Mouse (Mus musculus) left cerebral cortex, postnatal 10 days (tissue): ENCODE measurements at regions not wholly inside any gene's neighbourhood (a gene's known extent, or its start where the extent isn't known, plus 50 kb on each side); places are given as distances from the start of the nearest gene placed in this dataset.

Source experiments
- DNase-seq, 2 experiments: peaks; one replicate each; pipeline ENCODE4 v3.0.0; 2021 to 2022; ENCODE audit warnings: low spot score in 2 of 2, mixed read lengths in 1 of 2; ENCODE audit errors: extremely low spot score in 1 of 2
- intact Hi-C: fragments of 180-260 bp; cut with DNase I; formaldehyde crosslinking; loops from one replicate; pipeline ENCODE4 v1.15.1; 2025

DNA sequence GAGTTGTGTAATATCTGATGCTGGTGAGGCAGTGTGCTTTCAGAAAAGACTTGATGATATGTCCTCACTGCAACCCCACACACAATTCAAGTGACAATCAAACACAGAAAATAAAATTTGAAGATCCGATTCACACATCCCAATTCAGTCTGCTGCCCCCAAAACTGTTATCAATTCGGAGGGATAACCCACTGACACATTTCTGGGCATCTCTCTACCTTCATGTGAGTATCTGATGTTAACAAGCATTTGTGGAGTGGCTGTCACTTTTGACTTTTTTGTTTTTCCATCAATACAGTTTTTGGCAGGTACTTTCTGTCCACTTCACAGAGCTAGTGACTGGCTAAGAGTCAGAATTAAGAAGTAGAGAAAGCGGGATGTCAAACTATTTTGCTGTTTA lies 101.4 kb upstream of the Eef1e1 start:
- intact Hi-C loops = no loop called here
- DNase-seq = no peak

DNA sequence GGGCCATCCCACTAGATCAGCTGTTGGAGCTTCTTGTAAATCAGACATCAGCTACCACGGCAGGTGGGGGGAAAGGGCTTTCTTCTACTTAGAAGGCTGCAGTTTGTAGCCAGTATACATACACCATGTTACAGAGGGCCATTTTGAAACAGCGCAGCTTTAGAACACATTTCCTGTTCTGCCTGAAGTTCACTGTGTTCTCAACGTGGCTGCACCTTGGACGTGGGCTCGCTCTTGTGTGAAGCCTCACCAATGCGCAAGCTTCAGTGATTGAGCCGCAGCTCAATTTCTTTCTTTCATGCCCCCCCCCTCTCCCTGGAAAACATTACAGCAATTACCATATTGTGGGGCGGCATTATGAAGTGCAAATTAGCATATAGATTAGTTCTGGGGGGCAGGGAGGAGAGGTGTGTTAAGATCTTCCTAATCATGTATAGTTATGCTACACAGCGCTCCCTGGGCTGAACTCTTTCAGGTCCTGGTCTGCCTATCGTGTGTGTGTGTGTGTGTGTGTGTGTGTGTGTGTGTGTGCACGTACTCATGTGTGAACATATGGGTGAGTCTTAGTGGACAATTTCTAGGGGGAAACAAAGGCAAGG lies 97.9 kb upstream of the Eef1e1 start:
- no peak for DNase-seq

DNA sequence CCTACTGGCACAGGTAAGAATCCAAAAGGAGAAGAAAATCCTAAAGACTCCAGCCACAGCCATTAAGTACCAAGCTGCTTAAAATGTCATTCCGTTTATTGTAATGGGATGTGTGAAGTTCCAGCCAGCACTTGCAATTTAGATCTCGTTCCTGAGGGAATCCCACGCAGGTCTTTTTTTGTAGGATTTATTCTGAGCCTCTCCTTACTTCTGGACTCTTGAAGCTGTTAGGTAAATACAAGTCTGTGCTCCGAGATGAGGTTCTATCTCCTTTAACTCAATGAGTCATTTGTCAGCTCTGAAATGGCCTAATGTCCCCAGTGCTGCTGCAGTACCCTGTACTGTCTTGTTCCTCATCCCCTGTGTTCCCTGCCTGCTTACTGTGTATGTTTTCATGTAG lies 94.9 kb upstream of the Eef1e1 start:
- intact Hi-C loops = no loop called here
- no peak for DNase-seq

More for the DNA sequence above, 97.9 kb upstream of the Eef1e1 start:
- intact Hi-C loops = no loop called here

DNA sequence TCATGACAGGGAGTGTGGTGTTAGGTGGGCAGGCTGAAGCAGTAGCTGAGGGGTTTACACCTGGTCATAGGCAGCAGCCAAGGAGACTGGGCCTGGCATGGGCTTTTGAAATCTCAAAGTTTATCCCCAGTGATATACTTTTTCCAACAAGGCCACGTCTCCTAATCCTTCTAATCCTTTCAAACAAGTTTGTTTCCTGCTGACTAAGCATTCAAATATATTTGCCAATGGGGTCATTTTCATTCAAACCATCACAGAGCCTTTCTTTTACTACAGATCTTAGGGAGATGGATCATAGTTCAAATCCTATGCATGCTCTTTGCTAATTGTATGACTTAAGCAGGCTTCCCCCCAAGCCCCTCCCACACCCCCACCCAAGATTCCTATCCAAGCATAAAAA lies 93.0 kb upstream of the Eef1e1 start:
- DNase-seq = no peak
- intact Hi-C loops = no loop called here

DNA sequence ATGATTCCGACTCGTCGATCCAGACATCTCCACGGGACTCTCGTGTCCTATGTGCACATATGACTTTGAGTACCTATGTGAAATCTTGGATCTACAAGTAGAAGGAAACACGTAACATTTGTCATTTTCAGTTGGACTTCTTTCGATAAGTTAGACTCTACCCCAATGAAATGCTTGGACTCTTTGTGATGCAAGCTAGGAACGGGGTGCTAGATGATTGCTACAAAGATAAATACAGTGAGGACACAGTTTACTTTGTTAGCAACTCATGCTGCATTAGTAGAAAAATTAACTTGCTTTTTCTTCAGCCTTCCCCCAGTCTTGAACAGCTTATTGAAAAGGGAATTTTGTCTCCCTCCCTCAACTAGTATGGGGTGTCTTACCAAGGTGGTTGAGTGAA lies 81.2 kb upstream of the Eef1e1 start:
- intact Hi-C loops = no loop called here

DNA sequence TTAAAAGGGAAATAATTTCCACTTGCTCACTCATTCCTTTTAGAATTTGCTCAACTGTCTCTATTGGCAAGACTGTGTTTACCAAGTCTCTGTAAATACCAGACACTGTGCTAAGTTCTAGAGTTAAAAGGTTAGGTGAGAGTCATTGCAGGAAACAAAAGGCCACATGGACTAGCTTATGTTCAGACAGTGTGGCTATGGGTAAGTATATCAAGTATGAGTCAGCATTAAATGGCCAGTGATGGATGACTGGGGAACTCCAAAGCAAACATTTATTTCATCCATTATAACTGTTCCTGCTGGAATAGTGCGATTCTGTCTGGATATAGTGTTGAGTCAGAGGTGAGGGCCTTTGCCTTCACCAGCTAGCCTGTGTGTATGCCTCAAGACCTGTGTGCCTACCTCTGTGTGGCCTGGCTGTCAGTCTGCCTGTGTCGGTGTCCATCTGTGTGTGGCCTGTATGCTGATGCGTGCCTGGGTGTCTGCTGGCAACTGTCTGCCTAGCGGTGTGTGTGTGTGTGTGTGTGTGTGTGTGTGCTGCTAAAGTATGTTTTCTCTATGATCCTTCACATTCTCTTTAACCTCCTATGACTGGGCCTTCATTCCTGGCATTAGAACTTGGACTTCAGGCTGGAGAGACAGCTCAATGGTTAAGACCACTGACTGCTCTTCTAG lies 77.6 kb upstream of the Eef1e1 start:
- no peak for DNase-seq
- intact Hi-C loops = no loop called here

More for the DNA sequence above, 81.2 kb upstream of the Eef1e1 start:
- no peak for DNase-seq

GRCm38 (mm10) chr13:38735294-38735693 lies 76.4 kb upstream of the Eef1e1 start:
- intact Hi-C loops = no loop called here
- no peak for DNase-seq

- DNase-seq = no peak
- intact Hi-C loops = no loop called here
These were observed 74.4 kb upstream of the Eef1e1 start for GRCm38 (mm10) chr13:38733246-38733645.

- no peak for DNase-seq
- intact Hi-C loops = no loop called here
These were observed 66.6 kb upstream of the Eef1e1 start for GRCm38 (mm10) chr13:38725452-38725851.

DNA sequence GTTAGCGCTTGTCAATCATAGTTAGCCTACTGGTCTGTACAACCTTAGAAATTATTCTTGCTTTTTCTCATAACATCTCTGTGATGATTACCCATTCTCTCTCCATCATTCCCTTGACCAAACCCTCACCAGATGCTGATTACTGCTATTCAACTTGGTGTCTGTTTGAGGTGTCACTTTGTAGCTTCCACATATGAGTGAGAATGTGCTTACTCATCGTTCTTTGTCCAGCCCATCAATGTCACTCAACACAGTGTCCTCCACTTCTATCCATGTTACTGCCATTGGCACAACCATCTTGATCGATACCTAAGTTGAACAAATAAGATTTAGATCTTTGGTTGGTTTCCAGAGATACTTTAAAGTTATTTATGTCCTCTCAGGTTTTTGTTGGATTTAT lies 62.3 kb upstream of the Eef1e1 start:
- no peak for DNase-seq
- intact Hi-C loops = no loop called here

DNA sequence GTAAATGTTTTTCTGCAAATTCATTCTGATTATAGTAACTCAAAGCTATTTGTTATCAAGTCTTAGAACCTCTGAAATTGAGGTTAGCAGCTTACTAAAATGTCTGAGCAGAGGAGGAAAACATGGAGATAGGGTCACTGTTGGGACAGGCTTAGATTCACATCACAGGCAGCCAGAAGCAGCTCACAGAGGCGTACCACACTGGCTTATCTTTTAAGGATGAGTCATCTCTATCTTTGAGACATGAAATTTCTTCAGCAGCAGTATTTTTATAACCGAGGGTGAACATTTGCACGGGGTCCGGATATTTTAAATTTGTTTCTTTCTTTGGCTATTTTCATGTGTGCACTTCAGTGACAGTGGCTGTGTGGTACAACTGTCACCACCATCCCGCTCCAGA lies 56.0 kb upstream of the Eef1e1 start:
- intact Hi-C loops = no loop called here
- no peak for DNase-seq
